ENCODE assay signal across 10 mouse cellular contexts in the genomic region with DNA sequence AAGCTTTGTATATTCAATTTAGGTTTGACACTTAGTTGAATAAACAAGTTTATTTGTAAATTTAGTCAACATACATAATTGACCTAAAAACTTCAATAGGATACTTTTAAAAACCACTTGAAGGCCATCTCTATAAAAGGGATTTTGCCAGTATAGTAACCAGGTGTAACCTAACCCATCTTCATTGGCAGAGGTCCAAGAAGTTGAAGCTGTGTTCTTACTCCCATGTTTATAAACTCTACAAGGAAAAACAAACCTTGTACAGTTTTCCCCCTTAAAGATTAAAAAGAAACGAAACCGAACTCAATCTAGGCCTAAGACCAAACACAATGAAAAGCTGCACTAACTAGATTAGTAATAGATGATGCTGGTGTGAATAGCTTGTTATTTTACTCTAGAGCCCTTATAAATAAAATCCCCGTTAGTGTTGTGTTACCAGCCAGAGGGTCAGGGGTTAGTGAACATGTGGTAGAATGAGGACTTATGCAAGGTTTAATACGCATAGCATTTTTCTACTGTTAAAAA. TPM values are rescaled to one million over a fixed set of nuclear protein-coding genes. Genes with fewer than 3 reads are reported as not detected.
A peak's percentile ranks its signal among the peaks of the same experiment; 100 is the strongest.
DNase-seq lines count a peak whose midpoint lies in the region; ATAC-seq lines count a peak whose summit lies in the region.
"Had no signal": no experiment of that assay in that cellular context is flagged by ENCODE, and none has a peak within 500 bp of the region (broad histone marks: within the 10 kb centered on the region; RNA-seq: fewer than 3 reads in every experiment).

No protein-coding gene starts in this region.

- H3K4me3 ChIP-seq in erythroblast, embryonic 14.5 days (replicated peaks) = peak overlapping the region; percentile 58
- H3K4me3 ChIP-seq in forebrain, embryonic 13.5 days = peak overlapping the region; percentile 99
- H3K4me3 ChIP-seq in liver, embryonic 13.5 days (replicated peaks) = peak overlapping the region; percentile 100

- DNase-seq in 3T3-L1 (ENCODE audit: low read depth, low spot score) = peak; percentile 56
- DNase-seq in liver, embryonic 13.5 days = no peak
- no peak for DNase-seq in spleen, adult 18-20 months
- no peak for DNase-seq in kidney, postnatal 14 days
- DNase-seq: cerebellum, adult 11 months; lung, postnatal 4 days had no signal

- peak overlapping the region; percentile 51 for H3K9ac ChIP-seq in forebrain, embryonic 13.5 days
- H3K9ac ChIP-seq in liver, embryonic 13.5 days = peak overlapping the region; percentile 61

- H3K27ac ChIP-seq in forebrain, embryonic 13.5 days = no peak overlapping the region
- H3K27ac ChIP-seq in liver, embryonic 13.5 days = no peak overlapping the region

- H3K9me3 ChIP-seq in erythroblast, embryonic 14.5 days (ENCODE audit: control insufficient read depth, low read length) = no peaks in the 10 kb centered on the region
- H3K9me3 ChIP-seq in forebrain, embryonic 13.5 days (replicated peaks) = no peaks in the 10 kb centered on the region
- no peaks in the 10 kb centered on the region for H3K9me3 ChIP-seq in liver, embryonic 13.5 days (replicated peaks)

- H3K4me2 ChIP-seq in forebrain, embryonic 13.5 days = peak overlapping the region; percentile 78
- peak overlapping the region; percentile 77 for H3K4me2 ChIP-seq in liver, embryonic 13.5 days

- 66% methylated on average over 4 of the region's 4 CpGs for WGBS in forebrain, embryonic 13.5 days
- 76% methylated on average over 4 of the region's 4 CpGs for WGBS in liver, embryonic 13.5 days (ENCODE audit: insufficient replicate concordance)

- peaks cover 23% of the 10 kb centered on the region for H3K4me1 ChIP-seq in erythroblast, embryonic 14.5 days (ENCODE audit: control insufficient read depth)
- H3K4me1 ChIP-seq in forebrain, embryonic 13.5 days = peaks cover 15% of the 10 kb centered on the region
- H3K4me1 ChIP-seq in liver, embryonic 13.5 days (replicated peaks) = peaks cover 12% of the 10 kb centered on the region

- H3K27me3 ChIP-seq in erythroblast, embryonic 14.5 days (ENCODE audit: control insufficient read depth) = no peaks in the 10 kb centered on the region
- peaks cover 3% of the 10 kb centered on the region; the same call in 1 of the 2 replicates for H3K27me3 ChIP-seq in forebrain, embryonic 13.5 days
- H3K27me3 ChIP-seq in liver, embryonic 13.5 days = no peaks in the 10 kb centered on the region

- no peak for ATAC-seq in erythroblast, adult 5-6 weeks (replicated peaks; ENCODE audit: low FRiP score, poor library complexity, severe bottlenecking)
- ATAC-seq in forebrain, embryonic 13.5 days = no peak
- no peak for ATAC-seq in liver, embryonic 13.5 days (ENCODE audit: low read depth)
- no peak for ATAC-seq in frontal cortex, adult (ENCODE audit: low TSS enrichment)

- peaks cover 37% of the 10 kb centered on the region for H3K36me3 ChIP-seq in erythroblast, embryonic 14.5 days (ENCODE audit: control insufficient read depth)
- peaks cover 26% of the 10 kb centered on the region for H3K36me3 ChIP-seq in forebrain, embryonic 13.5 days (ENCODE audit: poor library complexity, severe bottlenecking)
- peaks cover 21% of the 10 kb centered on the region for H3K36me3 ChIP-seq in liver, embryonic 13.5 days

RNA-seq across cellular contexts. Expression of a gene that starts 5.4 kb away (rescaled TPM):
- polyA plus RNA-seq in erythroblast, embryonic 14.5 days (2012) = 117 and 150 TPM in 2 replicates
- total RNA-seq in erythroblast, adult 5-6 weeks (2015; ENCODE audit: low replicate concordance) = 366 and 401 TPM in 2 replicates
- total RNA-seq in erythroblast, adult 5-6 weeks (2017; ENCODE audit: low replicate concordance) = 384 and 542 TPM in 2 replicates
- polyA plus RNA-seq in forebrain, embryonic 13.5 days (2015; fragmentation: Nextera tagmentation; extraction: Ambion mirVana) = 2,689 and 2,766 TPM in 2 replicates
- 785 and 880 TPM in 2 replicates for polyA plus RNA-seq in liver, embryonic 13.5 days (2015; fragmentation: Nextera tagmentation; extraction: Ambion mirVana)

RNA-seq across cellular contexts. Expression of a gene that starts 7.8 kb away (rescaled TPM):
- polyA plus RNA-seq in erythroblast, embryonic 14.5 days (2012) = 3.6 and 3.8 TPM in 2 replicates
- 4.2 and 6.9 TPM in 2 replicates for total RNA-seq in erythroblast, adult 5-6 weeks (2015; ENCODE audit: low replicate concordance)
- 7.9 and 17.3 TPM in 2 replicates for total RNA-seq in erythroblast, adult 5-6 weeks (2017; ENCODE audit: low replicate concordance)
- polyA plus RNA-seq in forebrain, embryonic 13.5 days (2015; fragmentation: Nextera tagmentation; extraction: Ambion mirVana) = 38.0 and 42.3 TPM in 2 replicates
- polyA plus RNA-seq in liver, embryonic 13.5 days (2015; fragmentation: Nextera tagmentation; extraction: Ambion mirVana) = 9.8 and 10.7 TPM in 2 replicates

RNA-seq across cellular contexts. Expression of a gene that starts 9.8 kb away (rescaled TPM):
- polyA plus RNA-seq in erythroblast, embryonic 14.5 days (2012) = 1.5 and 1.9 TPM in 2 replicates
- 1.5 and 4.8 TPM in 2 replicates for total RNA-seq in erythroblast, adult 5-6 weeks (2015; ENCODE audit: low replicate concordance)
- 3.6 and 4.5 TPM in 2 replicates for total RNA-seq in erythroblast, adult 5-6 weeks (2017; ENCODE audit: low replicate concordance)
- 74.8 and 86.1 TPM in 2 replicates for polyA plus RNA-seq in forebrain, embryonic 13.5 days (2015; fragmentation: Nextera tagmentation; extraction: Ambion mirVana)
- polyA plus RNA-seq in liver, embryonic 13.5 days (2015; fragmentation: Nextera tagmentation; extraction: Ambion mirVana) = 164 and 165 TPM in 2 replicates

RNA-seq across cellular contexts. Expression of a gene that starts 47.8 kb away (rescaled TPM):
- 0.01 TPM in 1 of 2 replicates, not detected in the other for polyA plus RNA-seq in erythroblast, embryonic 14.5 days (2012)
- not detected in 2 replicates for total RNA-seq in erythroblast, adult 5-6 weeks (2015; ENCODE audit: low replicate concordance)
- total RNA-seq in erythroblast, adult 5-6 weeks (2017; ENCODE audit: low replicate concordance) = not detected in 2 replicates
- 0.21 and 0.38 TPM in 2 replicates for polyA plus RNA-seq in forebrain, embryonic 13.5 days (2015; fragmentation: Nextera tagmentation; extraction: Ambion mirVana)
- polyA plus RNA-seq in liver, embryonic 13.5 days (2015; fragmentation: Nextera tagmentation; extraction: Ambion mirVana) = 0.23 and 0.25 TPM in 2 replicates

RNA-seq across cellular contexts. Expression of a gene that starts 55.4 kb away (rescaled TPM):
- 14.5 and 18.2 TPM in 2 replicates for polyA plus RNA-seq in erythroblast, embryonic 14.5 days (2012)
- 4.2 and 4.8 TPM in 2 replicates for total RNA-seq in erythroblast, adult 5-6 weeks (2015; ENCODE audit: low replicate concordance)
- 4.3 and 7.0 TPM in 2 replicates for total RNA-seq in erythroblast, adult 5-6 weeks (2017; ENCODE audit: low replicate concordance)
- polyA plus RNA-seq in forebrain, embryonic 13.5 days (2015; fragmentation: Nextera tagmentation; extraction: Ambion mirVana) = 0.84 and 0.98 TPM in 2 replicates
- 31.6 and 32.7 TPM in 2 replicates for polyA plus RNA-seq in liver, embryonic 13.5 days (2015; fragmentation: Nextera tagmentation; extraction: Ambion mirVana)

Comparison
In these comparisons a context has a peak if more than half of its experiments do, and no peak if none do; other contexts are left out.
1. RNA of a gene that starts 9.8 kb away (polyA plus RNA-seq): 164 to 165 TPM in liver, embryonic 13.5 days and 74.8 to 86.1 TPM in forebrain, embryonic 13.5 days; 1.5 to 1.9 TPM in erythroblast, embryonic 14.5 days; every median in the first group is over 10 times any median in the second.
2. Peak in every context shown above with its lines, with median percentiles within 50 percentile points of each other: H3K4me3 ChIP-seq.